Mouse (Mus musculus): Measurements from ENCODE around the gene Erc1.

Gene Erc1

DNA sequence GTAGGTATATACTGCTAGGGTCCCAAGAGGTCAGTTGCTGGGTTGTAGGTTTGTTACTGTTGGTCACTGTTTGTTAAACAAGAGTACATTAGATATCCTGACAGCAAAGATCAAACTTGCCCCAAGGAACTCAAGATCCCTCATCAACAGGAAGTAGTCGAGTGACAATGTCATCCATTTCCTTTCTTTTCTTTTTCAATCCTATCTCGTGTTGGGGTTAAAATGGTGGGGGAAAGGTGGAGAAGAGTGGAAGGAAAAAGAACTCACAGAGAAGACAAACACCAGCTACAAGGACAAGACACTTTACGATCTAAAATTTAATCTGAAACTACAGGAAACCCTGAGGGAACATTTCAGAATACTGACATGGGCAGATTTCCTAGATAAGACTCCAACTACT is 92.1 kb downstream of the Erc1 start:
- TF ChIP-seq NANOG (IDR thresholded peaks at IDR 0.05; ENCODE audit: borderline replicate concordance, low read length) (no peak), POU5F1 (IDR thresholded peaks at IDR 0.05; ENCODE audit: borderline replicate concordance, low read length) (no peak), CTCF (conservative IDR thresholded peaks at IDR 0.05; ENCODE audit: low read length) (no peak)
- Histone ChIP-seq H3K4me3 (replicated peaks; ENCODE audit: low read length) (no peak overlapping the region), H3K9me3 (ENCODE audit: low read length) (no peaks in the 10 kb centered on the region), H3K27me3 (ENCODE audit: insufficient read depth, low read length) (no peaks in the 10 kb centered on the region), H3K36me3 (ENCODE audit: insufficient read depth, low read length) (peaks cover 22% of the 10 kb centered on the region), H3K4me1 (replicated peaks; ENCODE audit: low read depth, low read length) (no peaks in the 10 kb centered on the region)

GRCm38 (mm10) chr6:119749093-119749635 is 98.8 kb downstream of the Erc1 start:
- Histone ChIP-seq H3K9me3 (ENCODE audit: low read length) (no peaks in the 10 kb centered on the region), H3K36me3 (ENCODE audit: insufficient read depth, low read length) (peaks cover 36% of the 10 kb centered on the region), H3K27me3 (ENCODE audit: insufficient read depth, low read length) (no peaks in the 10 kb centered on the region), H3K4me1 (replicated peaks; ENCODE audit: low read depth, low read length) (no peaks in the 10 kb centered on the region), H3K4me3 (replicated peaks; ENCODE audit: low read length) (no peak overlapping the region)
- TF ChIP-seq POU5F1 (IDR thresholded peaks at IDR 0.05; ENCODE audit: borderline replicate concordance, low read length) (no peak), CTCF (conservative IDR thresholded peaks at IDR 0.05; ENCODE audit: low read length) (no peak), NANOG (IDR thresholded peaks at IDR 0.05; ENCODE audit: borderline replicate concordance, low read length) (no peak)

DNA sequence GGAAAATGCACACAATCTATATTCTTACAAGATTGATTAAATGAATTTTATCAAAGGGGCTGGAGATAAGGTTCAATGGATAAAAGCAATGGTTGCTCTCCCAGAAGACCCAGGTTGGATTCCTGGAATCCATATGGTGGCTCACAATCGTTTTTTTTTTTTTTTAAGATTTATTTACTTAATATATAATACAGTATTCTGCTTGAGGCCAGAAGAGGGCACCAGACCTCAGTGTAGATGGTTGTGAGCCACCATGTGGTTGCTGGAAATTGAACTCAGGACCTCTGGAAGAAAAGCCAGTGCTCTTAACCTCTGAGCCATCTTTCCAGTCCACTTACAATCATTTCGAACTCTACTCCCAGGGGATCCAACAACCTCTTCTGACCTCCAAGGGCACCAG is 106.1 kb downstream of the Erc1 start:
- Histone ChIP-seq H3K4me3 (replicated peaks; ENCODE audit: low read length) (no peak overlapping the region), H3K9me3 (ENCODE audit: low read length) (no peaks in the 10 kb centered on the region), H3K4me1 (replicated peaks; ENCODE audit: low read depth, low read length) (no peaks in the 10 kb centered on the region), H3K36me3 (ENCODE audit: insufficient read depth, low read length) (peaks cover 17% of the 10 kb centered on the region), H3K27me3 (ENCODE audit: insufficient read depth, low read length) (no peaks in the 10 kb centered on the region)
- TF ChIP-seq POU5F1 (IDR thresholded peaks at IDR 0.05; ENCODE audit: borderline replicate concordance, low read length), result no peak
- peak; percentile 18 for TF ChIP-seq CTCF (conservative IDR thresholded peaks at IDR 0.05; ENCODE audit: low read length)
- no peak for TF ChIP-seq NANOG (IDR thresholded peaks at IDR 0.05; ENCODE audit: borderline replicate concordance, low read length)

GRCm38 (mm10) chr6:119740541-119740940 is 107.4 kb downstream of the Erc1 start:
- no peak for TF ChIP-seq CTCF (conservative IDR thresholded peaks at IDR 0.05; ENCODE audit: low read length)
- no peak for TF ChIP-seq POU5F1 (IDR thresholded peaks at IDR 0.05; ENCODE audit: borderline replicate concordance, low read length)
- Histone ChIP-seq H3K36me3 (ENCODE audit: insufficient read depth, low read length) (peaks cover 17% of the 10 kb centered on the region), H3K9me3 (ENCODE audit: low read length) (no peaks in the 10 kb centered on the region), H3K4me3 (replicated peaks; ENCODE audit: low read length) (no peak overlapping the region), H3K4me1 (replicated peaks; ENCODE audit: low read depth, low read length) (no peaks in the 10 kb centered on the region), H3K27me3 (ENCODE audit: insufficient read depth, low read length) (no peaks in the 10 kb centered on the region)

- H3K27me3 ChIP-seq (ENCODE audit: insufficient read depth, low read length), result no peaks in the 10 kb centered on the region
- no peak overlapping the region for H3K4me3 ChIP-seq (replicated peaks; ENCODE audit: low read length)
- H3K9me3 ChIP-seq (ENCODE audit: low read length), result no peaks in the 10 kb centered on the region
- H3K36me3 ChIP-seq (ENCODE audit: insufficient read depth, low read length), result peaks cover 15% of the 10 kb centered on the region
- 0 out of 2 replicates have a peak, but pooled peaks cover 3% of the 10 kb centered on the region for H3K4me1 ChIP-seq (replicated peaks; ENCODE audit: low read depth, low read length)
- TF ChIP-seq NANOG (IDR thresholded peaks at IDR 0.05; ENCODE audit: borderline replicate concordance, low read length) (no peak), CTCF (conservative IDR thresholded peaks at IDR 0.05; ENCODE audit: low read length) (no peak), POU5F1 (IDR thresholded peaks at IDR 0.05; ENCODE audit: borderline replicate concordance, low read length) (no peak)
Observed at GRCm38 (mm10) chr6:119738638-119739375, 109.2 kb downstream of the Erc1 start.

DNA sequence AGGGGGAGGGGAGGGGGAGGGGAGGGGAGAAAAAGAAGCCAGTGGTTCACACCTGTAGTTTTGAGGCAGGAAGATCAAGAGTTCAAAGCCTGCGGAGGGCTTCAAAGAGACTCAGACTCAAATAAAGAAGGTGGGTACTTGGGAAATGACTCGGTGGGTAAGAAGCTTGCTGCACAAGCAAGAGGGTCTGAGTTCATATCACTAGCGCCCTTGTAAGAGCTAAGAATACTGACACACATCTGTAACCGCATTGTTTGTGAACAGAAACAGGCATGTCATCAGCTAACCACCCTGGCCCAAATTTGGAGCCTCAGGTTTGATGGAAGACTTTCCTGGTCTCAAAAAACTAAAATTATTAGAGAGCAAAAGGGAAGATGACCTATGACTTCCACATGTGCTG is 110.3 kb downstream of the Erc1 start:
- Histone ChIP-seq H3K36me3 (ENCODE audit: insufficient read depth, low read length) (peaks cover 5% of the 10 kb centered on the region), H3K4me1 (replicated peaks; ENCODE audit: low read depth, low read length) (0 out of 2 replicates have a peak, but pooled peaks cover 3% of the 10 kb centered on the region), H3K4me3 (replicated peaks; ENCODE audit: low read length) (no peak overlapping the region), H3K9me3 (ENCODE audit: low read length) (no peaks in the 10 kb centered on the region), H3K27me3 (ENCODE audit: insufficient read depth, low read length) (no peaks in the 10 kb centered on the region)
- TF ChIP-seq CTCF (conservative IDR thresholded peaks at IDR 0.05; ENCODE audit: low read length) (no peak), POU5F1 (IDR thresholded peaks at IDR 0.05; ENCODE audit: borderline replicate concordance, low read length) (no peak), NANOG (IDR thresholded peaks at IDR 0.05; ENCODE audit: borderline replicate concordance, low read length) (no peak)

DNA sequence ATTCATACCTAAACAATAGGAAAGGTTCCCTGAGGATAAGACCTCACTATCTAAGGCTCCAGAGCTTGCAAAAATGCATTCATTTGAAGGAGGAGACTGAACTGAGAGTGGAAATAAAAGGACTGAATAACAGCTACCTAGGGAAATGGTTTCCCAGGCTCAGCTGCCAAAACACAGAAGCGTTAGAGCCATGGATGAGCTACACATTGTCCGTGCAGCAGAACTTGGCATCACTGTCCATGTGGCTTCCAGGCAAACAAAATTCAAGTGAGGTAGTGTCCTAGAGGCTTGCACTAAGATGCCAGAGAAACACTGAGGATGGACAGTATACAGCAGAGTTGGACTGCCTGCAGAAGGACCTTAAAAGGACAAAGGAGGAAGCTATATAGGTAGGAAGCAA is 112.0 kb downstream of the Erc1 start:
- 0 out of 2 replicates have a peak, but pooled peaks cover 3% of the 10 kb centered on the region for H3K4me1 ChIP-seq (replicated peaks; ENCODE audit: low read depth, low read length)
- H3K9me3 ChIP-seq (ENCODE audit: low read length), result no peaks in the 10 kb centered on the region
- H3K4me3 ChIP-seq (replicated peaks; ENCODE audit: low read length), result no peak overlapping the region
- TF ChIP-seq NANOG (IDR thresholded peaks at IDR 0.05; ENCODE audit: borderline replicate concordance, low read length) (no peak), POU5F1 (IDR thresholded peaks at IDR 0.05; ENCODE audit: borderline replicate concordance, low read length) (no peak), CTCF (conservative IDR thresholded peaks at IDR 0.05; ENCODE audit: low read length) (no peak)
- H3K36me3 ChIP-seq (ENCODE audit: insufficient read depth, low read length), result 0 out of 2 replicates have a peak, but pooled peaks cover 4% of the 10 kb centered on the region
- H3K27me3 ChIP-seq (ENCODE audit: insufficient read depth, low read length), result no peaks in the 10 kb centered on the region

DNA sequence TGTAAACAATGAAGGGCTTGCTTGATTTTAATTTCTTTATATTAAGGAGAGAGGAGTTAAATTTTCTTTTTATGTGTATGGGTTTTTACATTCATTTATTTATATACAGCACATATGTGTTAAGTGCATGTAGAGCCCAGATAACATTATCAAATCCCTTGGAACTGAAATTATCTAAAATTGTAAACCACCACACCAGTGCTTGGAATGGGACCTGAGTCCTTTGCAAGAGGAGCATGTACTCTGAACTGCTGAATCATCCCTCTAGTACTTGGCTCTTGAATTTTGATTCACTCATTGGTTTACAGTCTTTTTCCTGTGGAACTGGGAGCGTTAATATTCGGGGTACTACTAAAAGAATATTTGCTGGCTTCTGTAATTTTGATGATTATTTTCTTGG is 116.8 kb downstream of the Erc1 start:
- no peaks in the 10 kb centered on the region for H3K9me3 ChIP-seq (ENCODE audit: low read length)
- no peak for TF ChIP-seq NANOG (IDR thresholded peaks at IDR 0.05; ENCODE audit: borderline replicate concordance, low read length)
- TF ChIP-seq POU5F1 (IDR thresholded peaks at IDR 0.05; ENCODE audit: borderline replicate concordance, low read length), result no peak
- TF ChIP-seq CTCF (conservative IDR thresholded peaks at IDR 0.05; ENCODE audit: low read length), result no peak
- no peaks in the 10 kb centered on the region for H3K36me3 ChIP-seq (ENCODE audit: insufficient read depth, low read length)
- no peak overlapping the region for H3K4me3 ChIP-seq (replicated peaks; ENCODE audit: low read length)
- 0 out of 2 replicates have a peak, but pooled peaks cover 3% of the 10 kb centered on the region for H3K4me1 ChIP-seq (replicated peaks; ENCODE audit: low read depth, low read length)
- no peaks in the 10 kb centered on the region for H3K27me3 ChIP-seq (ENCODE audit: insufficient read depth, low read length)
